Mouse (Mus musculus) brain, adult 2 months (tissue): ENCODE results near the gene Uaca.
"Not testable (repeated sequence)": the region's sequence is repeated elsewhere in the genome, so short reads cannot be mapped to it uniquely, and the experiment has no call there.

Experiments used
- DNase-seq: peaks from one replicate; pipeline ENCODE4 v3.0.0; 2011; ENCODE audit warnings: low read depth, low spot score

The Uaca gene

GRCm38 (mm10) chr9:60794841-60795351, 554 bp downstream of the Uaca start:
- DNase-seq: no peak

DNA sequence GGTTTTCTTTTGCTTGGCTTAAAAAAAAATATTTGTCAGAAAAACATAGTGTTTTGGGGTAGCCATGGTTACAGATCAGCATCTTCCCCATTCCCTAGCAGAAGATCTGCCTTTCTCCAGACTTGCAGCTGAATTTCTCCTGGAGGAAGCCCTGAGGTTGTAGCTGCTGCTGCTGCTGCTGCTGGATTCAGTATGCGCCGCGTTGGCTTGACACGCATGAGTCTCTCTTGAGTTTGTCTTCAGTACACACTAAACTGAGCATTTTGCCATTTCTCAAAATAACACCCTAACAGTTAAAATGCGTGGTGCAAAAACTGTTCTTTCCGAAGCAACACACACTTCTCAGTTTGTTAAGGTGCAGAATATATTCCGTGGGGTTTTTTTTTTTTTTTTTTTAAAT, 1.7 kb downstream of the Uaca start:
- peak; percentile 54 for DNase-seq

DNA sequence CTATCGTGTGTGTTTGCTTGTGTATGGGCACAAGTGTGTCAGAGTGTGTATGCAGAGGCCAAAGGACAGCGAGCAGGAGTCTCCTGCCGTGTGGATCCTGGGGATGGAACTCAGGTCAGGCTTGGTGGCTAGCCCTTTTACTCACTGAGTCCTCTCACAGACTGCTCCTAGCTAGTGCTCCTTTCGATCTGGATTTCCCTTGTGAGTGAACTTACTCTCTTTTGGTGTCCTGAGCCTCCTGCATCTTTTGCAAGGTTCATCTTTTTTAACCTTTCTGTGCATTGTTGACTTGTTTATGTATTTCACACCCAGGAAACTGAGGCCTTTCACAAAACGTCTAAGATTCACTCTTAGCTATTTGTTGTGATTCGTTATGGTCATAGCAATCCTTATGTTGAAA, 2.8 kb downstream of the Uaca start:
- no peak for DNase-seq

DNA sequence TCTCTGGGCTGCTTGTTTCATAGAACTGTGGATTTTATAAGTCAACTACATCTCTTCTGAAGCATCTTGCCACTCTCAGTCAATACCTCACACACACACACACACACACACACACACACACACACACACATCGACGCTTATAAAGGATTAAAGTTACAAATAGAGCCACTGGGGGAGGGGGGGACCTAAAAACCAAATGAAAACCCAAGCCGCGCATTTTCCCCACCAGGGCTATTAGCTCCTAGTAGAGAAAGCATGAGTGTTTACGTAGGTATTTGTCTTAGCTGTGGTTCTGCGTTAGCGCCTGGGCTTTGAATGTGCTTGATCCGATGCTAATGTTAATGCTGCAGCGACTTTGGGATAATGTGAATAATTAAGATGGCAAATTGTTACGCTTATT, 4.7 kb downstream of the Uaca start:
- no peak for DNase-seq

DNA sequence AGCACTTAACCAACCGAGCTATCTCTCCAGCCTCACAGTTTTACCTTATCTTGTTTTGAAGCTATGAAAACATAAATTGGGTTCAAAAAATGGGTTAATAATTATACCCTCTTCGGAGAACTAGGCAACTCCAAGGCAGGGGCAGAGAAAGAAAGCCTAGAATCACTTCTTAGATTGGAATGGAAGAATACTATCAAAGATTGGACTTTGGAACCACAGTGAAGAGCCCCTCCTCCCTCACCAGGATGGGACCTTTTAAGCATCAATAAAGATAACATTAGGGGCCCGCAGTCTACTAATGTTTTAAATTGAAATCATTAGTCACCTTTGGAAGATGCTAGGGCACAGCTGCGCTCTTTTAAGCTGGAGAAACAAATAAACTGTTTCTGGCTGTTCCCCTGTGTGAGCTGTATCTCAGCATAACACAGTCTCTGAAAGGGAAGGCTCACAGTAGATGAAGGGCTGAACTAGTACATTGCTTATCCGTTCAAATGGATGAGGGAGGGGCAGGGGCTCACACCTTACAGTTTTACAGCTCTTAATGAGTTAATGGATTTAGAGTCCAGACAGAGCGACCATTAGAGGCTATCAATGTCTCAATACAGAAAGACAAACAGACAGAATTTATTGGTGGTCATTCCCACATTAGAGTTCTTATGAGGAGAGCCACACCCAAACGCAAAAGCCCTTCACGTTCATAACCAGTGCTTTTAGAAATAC, 6.5 kb downstream of the Uaca start:
- DNase-seq: no peak

DNA sequence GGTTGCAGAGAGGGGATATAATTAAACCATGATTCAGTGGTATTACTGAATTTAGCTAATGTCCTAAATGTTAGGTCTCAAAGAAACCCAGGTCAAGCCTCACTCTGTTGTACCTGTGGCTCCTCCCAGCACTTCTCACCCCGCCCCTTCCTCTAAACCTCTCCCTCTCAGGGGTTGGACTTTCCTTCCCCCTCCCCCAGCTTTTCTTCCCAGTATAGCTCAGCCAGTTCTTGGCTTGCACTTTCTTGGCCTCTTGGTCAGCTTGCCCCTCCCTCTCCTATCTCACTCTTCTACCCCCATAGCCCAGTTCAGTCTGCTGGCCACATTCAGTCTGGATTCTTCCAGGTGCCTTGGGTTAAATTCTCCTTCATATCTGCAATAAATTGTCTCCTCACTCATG, 7.4 kb downstream of the Uaca start:
- DNase-seq: no peak

GRCm38 (mm10) chr9:60802341-60802740, 8.0 kb downstream of the Uaca start:
- no peak for DNase-seq

DNA sequence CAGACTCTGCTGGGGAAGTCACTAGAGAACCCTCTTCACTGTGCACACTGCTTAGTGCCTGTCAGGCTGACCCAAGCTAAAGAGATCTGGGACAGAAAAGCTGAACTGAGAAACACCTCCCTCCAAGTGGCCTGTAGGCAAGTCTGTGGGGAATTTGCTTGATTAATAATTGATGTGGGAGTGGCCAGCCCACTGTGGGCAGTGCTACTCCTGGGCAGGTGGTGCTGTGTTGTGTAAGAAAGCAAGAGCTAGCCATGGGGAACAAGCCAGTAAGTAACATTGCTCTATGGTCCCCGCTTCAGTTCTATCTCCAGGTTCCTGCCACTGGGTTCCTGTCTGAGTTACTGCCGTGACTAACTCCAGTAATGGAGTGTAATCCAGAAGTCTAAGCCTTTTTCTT, 11.7 kb downstream of the Uaca start:
- no peak for DNase-seq

DNA sequence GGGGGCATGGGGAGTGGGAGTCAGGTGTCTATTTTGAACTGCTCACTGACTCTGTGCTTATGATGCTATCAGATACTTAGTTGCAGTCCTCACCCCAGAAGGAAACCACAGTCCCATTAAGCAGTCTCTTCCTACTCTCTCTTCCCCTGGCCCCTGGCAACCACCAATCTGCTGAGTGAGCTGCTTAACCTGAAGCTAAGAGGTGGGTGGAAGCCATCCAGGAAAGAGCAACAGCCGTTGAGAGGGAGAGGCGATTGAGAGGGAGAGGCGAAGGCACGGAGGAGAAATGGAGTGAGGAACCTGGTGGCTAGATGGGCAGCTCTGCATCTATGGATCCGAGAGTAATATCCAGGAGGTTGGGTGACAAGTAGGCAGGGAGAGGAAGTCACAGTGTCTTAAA, 13.7 kb downstream of the Uaca start:
- DNase-seq: no peak

DNA sequence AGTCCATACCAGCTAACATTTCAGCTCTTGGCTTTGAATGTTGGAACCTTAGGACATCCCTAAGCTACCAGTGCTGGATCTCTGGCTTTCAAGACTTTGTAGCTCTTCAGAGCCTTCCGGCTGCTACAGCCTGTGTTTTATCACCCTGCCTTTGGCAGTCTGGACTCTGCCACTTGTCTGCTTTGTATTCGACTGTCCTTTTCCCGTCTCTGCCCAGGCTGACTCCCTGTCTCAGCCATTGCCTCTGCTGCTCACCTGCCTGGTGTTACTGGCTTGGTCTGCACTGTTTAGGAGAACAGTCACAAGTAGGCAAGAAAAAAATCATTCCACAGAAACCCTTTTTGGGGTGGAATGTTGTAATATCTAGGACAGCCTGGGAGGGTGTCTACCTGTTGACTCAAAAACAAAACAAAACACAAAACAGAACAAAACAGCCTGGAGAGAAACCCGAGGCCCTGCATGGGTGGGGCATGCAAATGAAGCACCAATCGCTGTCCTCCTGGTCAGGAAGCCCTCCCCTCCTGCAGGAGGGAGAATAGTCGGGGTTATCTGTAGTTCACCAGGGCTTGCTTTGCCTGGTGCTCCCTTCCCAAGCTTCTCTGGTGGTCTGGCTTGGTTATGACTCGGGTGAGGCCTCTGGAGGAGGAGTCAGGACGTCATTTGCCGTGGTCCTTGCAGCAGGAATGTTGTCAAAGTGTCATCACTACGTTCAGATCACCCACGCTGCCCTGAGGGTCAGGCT, 19.0 kb downstream of the Uaca start:
- no peak for DNase-seq

GRCm38 (mm10) chr9:60815502-60815901, 21.2 kb downstream of the Uaca start:
- no peak for DNase-seq

GRCm38 (mm10) chr9:60817585-60817984, 23.2 kb downstream of the Uaca start:
- no peak for DNase-seq

GRCm38 (mm10) chr9:60818582-60818981, 24.2 kb downstream of the Uaca start:
- not testable (repeated sequence) for DNase-seq

DNA sequence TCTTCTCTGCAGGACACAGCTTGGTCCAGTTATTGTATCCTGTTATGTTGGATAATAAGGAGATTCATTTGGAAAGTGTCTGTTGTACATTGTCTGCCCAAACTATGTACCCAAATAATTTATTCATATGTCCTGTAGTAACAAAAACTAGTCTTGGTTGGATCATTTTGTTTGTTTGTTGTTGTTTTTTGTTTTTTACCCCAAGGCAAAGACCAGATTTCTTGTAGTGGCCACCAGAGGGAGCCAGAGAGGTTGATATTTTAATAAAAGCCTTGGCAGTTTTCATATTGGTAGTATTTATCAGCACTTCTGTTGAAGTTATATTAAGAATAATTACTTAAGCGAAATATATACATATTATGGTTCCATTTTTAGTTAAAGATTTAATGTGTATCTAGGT, 25.0 kb downstream of the Uaca start:
- DNase-seq: peak; percentile 68

- no peak for DNase-seq
Observed at GRCm38 (mm10) chr9:60821501-60821900, 27.2 kb downstream of the Uaca start.

GRCm38 (mm10) chr9:60822681-60823080, 28.3 kb downstream of the Uaca start:
- DNase-seq: no peak

GRCm38 (mm10) chr9:60825506-60825905, 31.2 kb downstream of the Uaca start:
- no peak for DNase-seq

GRCm38 (mm10) chr9:60826759-60827158, 32.4 kb downstream of the Uaca start:
- DNase-seq: no peak

DNA sequence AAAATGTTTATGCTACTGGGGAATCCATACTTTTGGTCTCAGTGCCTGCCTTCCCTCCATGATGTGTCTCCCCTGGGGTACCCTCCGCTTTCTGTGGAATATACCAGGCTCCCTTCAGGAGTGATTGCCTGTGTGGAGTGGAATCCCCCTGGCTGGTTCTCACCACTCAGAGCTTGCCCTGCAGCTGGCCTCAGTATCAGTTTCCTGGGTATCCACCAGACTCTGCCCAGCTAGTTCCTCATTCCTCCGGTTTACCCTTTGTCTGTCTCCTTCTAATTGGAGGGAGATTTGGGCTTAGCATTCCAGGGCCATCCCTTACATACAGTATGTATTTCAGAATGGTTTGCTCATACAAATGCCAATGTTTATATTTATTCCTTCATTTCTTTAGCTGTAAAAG, 33.9 kb downstream of the Uaca start:
- no peak for DNase-seq

DNA sequence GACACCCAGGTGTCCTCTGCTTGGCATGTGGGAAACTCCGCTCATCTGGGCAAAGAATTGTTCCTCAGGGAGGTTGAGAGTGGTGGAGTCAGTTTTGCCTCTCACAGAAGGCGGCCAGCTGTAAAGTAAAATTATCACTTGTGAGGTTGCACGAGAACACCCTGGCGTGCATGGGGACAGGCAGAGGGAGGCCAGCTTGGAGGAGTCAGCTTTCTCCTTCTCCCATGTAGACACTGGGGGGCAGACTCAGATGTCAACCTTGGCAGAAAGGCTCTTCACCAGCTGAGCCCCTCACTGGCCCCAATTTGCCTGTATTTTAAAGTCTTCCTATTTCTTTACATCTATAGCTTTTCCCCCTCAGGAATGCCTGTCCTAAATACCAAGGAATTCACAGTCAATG, 35.3 kb downstream of the Uaca start:
- no peak for DNase-seq

GRCm38 (mm10) chr9:60830079-60830478, 35.7 kb downstream of the Uaca start:
- DNase-seq: no peak

DNA sequence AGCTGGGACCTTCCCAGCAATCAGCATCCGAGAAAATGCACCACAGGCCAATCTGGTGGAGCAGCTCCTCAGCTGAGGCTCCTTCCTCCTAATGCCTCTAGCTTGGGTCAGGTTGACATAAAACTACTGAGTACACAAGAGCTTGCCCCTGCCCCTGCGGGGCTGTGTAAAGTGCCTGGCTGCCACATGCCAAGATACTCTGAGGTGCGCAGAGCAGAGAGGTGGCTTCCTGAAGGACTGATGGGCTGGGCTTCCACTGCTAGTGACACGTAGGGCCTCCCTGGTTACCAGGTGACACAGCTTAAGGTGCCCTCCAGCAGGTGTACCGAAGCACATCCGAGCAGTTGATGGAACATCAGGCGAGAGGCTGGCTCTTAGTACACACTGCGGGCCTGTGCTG, 37.9 kb downstream of the Uaca start:
- no peak for DNase-seq

DNA sequence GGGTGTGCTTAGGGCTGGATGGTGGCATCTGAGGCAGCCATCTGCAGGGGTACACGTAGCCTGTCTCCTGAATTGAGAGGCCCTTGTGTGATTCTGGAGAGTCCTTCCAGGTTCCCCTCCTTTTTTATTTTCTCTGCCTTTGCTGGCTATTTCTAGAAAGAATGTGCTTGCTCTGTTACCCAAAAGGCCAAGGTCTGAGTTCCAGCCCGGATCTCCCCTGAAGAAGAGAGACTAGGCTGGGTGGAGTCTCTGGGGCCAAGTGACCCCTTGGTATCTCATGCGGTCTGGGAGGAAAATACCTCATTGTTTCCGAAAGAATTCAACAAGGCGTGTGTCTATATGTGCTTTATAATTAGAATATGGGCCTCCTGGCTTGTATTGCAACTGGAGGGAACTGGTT, 41.8 kb downstream of the Uaca start:
- DNase-seq: no peak
